Mouse (Mus musculus) kidney, postnatal 4 days (tissue): Measurements from ENCODE around the gene Cyp2d22.

Source experiments
- DNase-seq, 2 experiments: peaks; one replicate each; pipeline ENCODE4 v3.0.0; 2021; ENCODE audit warnings: mixed read lengths in 2 of 2

Cyp2d22 gene

GRCm38 (mm10) chr15:82346580-82347302 lies 33.3 kb downstream of the Cyp2d22 start:
- peak in 1 of 2 experiments; percentile 33 for DNase-seq

DNA sequence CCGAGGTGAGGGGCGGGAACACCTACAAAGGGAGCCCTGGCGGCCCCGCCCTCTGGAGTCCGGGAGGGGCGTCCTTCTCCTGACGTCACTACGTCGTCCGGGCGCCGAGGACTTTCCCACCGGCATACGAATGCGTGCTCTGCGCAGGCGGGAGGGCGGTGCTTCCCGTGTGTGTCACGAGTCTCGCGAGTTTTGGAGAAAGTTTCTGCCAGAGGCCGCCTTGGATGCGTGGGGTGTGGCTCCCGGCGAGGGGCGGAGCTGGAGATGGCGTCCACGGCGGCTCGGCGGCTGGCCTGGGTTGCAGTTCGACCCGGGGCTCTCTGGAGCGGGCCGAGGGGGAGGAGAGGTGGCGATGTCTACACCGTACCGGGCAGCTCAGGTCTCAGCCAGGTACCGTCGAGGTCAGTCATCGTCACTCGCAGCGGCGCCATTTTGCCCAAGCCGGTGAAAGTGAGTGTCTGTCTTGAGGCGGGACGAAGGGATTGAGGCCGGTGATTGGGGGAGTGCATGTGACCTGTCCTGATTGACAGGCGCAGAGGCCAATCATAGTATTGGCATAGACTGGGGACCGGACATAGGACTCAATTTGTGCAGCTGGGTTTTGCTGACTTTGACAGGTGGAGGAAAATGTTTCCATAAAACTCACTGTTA lies 34.1 kb downstream of the Cyp2d22 start:
- peak; percentile 96 to 99 for DNase-seq

- DNase-seq: no peak
These were observed 35.1 kb downstream of the Cyp2d22 start for GRCm38 (mm10) chr15:82344971-82345370.

DNA sequence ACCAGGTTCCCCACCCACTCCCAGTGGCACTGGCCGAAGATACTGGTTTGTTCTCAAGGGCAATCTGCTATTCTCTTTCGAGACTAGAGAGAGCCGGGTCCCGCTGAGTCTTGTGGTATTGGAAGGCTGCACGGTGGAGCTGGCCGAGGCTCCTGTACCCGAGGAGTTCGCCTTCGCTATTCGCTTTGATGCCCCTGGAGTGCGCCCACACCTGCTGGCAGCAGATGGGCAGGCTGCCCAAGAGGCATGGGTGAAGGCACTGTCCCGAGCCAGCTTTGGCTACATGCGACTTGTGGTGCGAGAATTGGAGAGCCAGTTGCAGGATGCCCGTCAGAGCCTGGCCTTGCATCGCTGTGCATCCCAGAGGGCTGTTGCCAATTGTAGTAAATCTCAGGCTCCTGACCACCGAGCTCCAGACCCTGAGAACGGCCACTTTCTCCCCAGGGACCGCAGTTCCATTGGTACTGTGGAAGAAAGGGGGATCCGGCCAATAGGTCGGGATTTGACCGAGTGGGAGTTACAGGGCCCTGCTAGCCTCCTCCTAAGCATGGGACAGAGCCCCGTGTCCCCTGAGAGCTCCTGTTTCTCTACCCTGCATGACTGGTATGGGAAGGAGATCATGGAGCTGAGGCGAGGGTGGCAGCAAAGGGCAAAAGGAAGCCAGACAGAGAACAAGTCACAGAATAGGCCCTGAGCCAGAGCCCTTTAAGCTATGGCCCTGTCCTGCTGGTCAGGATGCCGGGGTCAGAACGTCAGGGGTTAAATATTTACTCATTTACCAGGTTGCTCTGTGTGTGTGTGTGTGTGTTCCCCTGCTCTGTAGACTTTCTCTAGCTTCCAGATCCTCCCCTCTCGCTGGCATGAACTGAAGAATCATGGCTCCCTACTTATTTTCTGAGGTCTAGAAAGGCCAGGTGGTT lies 36.4 kb downstream of the Cyp2d22 start:
- DNase-seq: peak in 1 of 2 experiments; percentile 56

- no peak for DNase-seq
These were observed 37.5 kb downstream of the Cyp2d22 start for GRCm38 (mm10) chr15:82342543-82342935.

DNA sequence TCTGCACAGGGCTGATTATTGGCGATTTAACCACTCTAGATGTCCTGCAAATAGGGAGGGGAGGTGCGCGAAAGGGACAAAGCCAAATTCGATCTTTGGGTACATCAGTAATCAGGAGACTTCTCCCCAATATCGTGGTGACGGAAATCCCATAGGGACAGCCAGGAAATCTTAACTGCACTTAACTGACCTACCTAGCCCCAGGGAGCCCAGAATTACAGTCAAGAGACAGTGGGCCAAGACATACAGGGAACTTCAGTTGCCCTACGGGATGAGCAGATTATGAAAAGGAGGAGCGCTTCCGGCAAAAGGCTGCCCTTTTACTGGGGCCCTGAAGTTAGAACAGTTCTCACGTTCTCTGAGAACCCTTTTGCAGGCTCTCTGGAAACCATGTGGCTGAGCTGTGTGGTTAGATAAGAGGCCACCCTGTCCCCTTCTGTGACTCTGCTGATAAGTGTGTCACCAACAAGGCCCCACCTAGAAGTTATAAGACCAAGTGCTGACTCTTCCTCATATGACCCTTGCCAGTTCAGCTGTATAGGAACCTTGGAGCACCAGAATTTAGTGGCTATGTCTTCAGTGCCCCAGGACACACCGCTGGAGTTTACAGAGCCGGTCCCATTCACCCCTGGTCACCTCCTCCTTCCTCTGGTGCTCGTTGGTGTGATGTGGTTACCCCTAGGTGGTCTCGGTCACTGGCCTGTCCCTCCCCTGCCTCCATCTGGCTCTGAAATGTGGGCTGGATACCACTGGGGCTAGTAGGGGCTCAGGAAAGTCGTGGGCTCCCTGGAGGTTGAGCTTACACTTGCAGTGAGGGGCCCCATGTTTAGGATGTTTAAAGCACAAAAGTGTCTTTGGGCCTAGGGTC lies 38.2 kb downstream of the Cyp2d22 start:
- no peak for DNase-seq

DNA sequence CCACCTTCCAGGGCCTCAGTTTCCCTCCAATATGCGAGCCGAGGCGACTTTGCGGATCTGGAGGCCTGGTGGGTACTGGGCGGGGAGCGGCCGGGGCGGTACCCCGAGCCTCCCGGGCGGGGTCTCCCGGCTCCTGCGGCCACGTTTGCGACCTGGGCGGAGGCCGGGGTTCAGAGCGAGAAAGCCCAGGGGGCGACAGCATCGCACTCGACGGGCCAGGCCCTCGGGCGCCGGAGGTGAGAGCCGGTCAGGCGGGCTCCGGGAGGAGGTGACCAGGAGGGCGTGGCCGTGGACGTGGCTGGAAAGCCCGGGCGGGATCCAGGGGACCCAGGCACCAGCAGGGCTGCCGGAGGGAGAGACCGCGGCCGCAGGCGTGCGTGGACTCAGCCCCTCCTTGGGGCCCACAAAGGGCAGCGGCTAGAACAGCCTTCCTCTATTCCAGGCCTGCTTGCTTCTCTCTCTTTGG lies 39.0 kb downstream of the Cyp2d22 start:
- peak; percentile 75 to 83 for DNase-seq

GRCm38 (mm10) chr15:82340414-82341035 lies 39.5 kb downstream of the Cyp2d22 start:
- DNase-seq: peak in 1 of 2 experiments; percentile 48

DNA sequence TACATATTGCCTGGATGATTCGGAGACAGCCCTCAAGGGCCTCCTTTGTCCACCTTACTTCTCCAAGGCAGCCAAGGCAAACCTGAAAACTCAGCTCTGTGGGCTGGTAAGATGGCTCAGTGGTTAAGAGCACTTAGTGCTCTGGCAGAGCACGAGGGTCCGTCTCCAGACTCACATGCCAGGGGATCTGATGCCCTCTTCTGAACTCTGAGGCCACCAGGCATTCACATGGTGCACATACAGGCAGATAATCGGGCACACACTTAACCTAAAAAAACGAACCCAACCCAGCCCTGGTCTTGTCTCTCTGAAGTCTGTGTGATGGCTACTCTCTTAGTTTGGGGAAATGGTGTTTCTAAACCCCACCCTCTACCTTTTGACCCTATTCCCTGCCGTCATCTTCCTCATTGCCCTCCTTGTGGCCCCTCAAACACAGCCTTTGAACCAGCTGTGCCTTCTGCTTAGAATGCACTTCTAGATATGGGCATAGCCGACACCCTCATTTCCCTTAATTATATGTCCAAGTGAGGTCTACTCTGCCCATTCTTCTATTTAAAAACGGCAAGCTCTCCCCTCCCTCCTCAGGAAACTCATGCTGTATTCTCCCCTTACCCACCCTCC lies 40.3 kb downstream of the Cyp2d22 start:
- no peak for DNase-seq

GRCm38 (mm10) chr15:82339150-82339549 lies 40.9 kb downstream of the Cyp2d22 start:
- DNase-seq: no peak

DNA sequence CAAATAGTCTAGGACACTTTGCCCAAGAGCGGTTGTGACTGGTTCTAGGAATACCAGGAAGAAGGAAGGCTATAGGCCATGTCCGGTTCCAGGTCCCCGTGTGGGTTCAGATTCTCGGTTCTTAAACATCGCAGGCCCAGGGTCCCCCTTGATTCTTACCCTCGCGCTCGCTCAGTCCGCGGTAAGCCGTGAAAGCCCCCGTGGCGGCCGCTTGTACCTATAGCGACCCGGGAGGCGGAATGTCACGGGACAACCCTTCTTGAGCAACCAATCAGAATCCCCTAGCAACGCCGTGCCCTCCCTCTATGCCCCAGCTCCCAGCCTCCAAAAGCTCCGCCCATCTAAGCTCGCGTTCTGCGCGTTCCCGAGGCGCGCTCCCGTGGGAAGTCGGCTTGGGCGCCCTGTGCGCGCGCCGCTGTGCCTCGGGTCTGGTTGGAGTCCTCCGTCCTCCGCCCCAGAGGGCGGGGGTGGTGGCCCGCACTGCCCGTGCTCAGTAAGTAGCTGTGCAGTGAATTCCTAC lies 41.4 kb downstream of the Cyp2d22 start, which contains the start of the genes Naga, Pheta2 and Smdt1:
Gene Naga (minus strand): TSS at position 333 of the 520 bp plus-strand sequence.
Gene Pheta2 (plus strand): TSS at position 350 of the 520 bp plus-strand sequence.
Gene Smdt1 (plus strand): TSS at position 367 of the 520 bp plus-strand sequence.
- DNase-seq: peak; percentile 98

- no peak for DNase-seq
These were observed 42.2 kb downstream of the Cyp2d22 start for GRCm38 (mm10) chr15:82337875-82338274.

GRCm38 (mm10) chr15:82336629-82337028 lies 43.4 kb downstream of the Cyp2d22 start:
- DNase-seq: no peak

- DNase-seq: no peak
These were observed 44.9 kb downstream of the Cyp2d22 start for GRCm38 (mm10) chr15:82335194-82335593.

DNA sequence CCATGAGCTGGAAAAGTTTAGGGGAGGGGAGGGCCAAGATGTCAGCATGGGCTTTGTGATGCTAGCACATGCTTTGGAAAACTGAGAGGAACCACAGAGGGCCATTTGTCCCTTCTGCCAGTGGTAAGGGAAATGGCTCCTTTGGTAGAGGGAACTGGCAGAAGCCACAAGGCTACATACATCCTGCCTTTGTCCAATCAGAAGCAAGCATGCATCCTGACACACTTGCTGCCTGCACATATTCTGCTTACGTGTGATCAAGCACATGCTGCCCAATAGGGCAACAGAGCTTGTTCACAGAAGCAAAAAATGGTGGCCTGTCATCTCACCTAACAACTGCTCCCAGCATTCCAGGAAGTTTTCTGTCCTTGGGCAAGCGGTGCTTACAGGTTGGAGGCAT lies 54.7 kb downstream of the Cyp2d22 start:
- DNase-seq: no peak

DNA sequence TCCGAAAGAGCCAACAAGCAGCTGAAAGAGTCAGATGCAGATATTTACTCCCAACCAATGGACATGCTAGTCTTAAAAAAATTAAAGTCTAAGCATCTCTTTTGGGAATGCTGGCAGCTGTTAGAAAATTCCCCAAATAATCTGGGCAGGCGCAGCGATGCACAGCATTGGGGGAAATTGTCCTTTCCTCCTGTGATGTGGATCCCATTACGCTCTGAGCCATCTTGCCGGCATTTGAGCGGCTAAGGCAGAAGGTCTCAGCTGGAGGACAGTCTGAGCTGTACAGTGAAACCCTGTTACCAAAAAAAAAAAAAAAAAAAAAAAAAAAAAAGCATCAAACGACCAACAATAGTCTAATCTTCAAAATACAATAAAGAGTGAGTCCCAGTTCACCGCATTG lies 57.9 kb downstream of the Cyp2d22 start:
- no peak for DNase-seq
